Mouse (Mus musculus) heart, adult 2 months (tissue): ENCODE results near the gene Tmem132b.

ENCODE experiments used
- CTCF ChIP-seq: fragments of 200-600 bp; IDR thresholded peaks from 2 replicates; pipeline ENCODE4 v1.8.1; 2022; ENCODE audit warnings: antibody characterized with exemption, mild to moderate bottlenecking, moderate library complexity
- EP300 ChIP-seq: fragments of 200-500 bp; IDR thresholded peaks from 2 replicates; pipeline ENCODE4 v1.6.1; 2011; ENCODE audit warnings: low read depth, low read length, control low read depth; ENCODE audit not compliant: insufficient read depth
- POLR2A ChIP-seq: fragments of 200-500 bp; IDR thresholded peaks from 2 replicates; pipeline ENCODE4 v1.6.1; 2011; ENCODE audit warnings: mild to moderate bottlenecking, low read depth, low read length, control low read depth; ENCODE audit not compliant: insufficient read depth

DNA sequence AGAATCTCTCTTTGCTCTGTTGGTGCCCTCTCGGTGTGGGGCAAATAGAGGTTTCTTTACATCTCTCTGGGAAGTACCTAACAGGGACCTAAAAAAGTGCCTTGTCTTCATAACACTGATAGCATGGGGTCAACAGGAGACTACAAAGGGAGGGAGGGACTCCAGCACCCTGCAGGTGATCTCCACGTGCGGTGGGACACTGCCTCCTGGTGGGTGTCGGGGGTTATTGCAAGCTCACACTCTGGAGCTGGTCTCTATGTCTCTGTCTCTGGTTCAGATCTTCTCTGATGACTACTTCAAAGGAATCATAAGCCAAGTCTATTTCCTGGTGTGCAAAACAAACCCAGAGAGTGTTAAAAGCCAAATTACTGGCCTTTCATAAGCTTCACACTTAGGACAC, 47.6 kb downstream of the Tmem132b start:
- TF ChIP-seq CTCF (peak; percentile 51), EP300 (no peak), POLR2A (no peak)
